Mouse (Mus musculus) heart, embryonic 16.5 days (tissue): ENCODE data around the gene Ak4. TPM values are rescaled to one million over a fixed set of nuclear protein-coding genes. Genes with fewer than 3 reads are reported as not detected.
"Not testable (repeated sequence)": the region's sequence is repeated elsewhere in the genome, so short reads cannot be mapped to it uniquely, and the experiment has no call there.

Source experiments
- ATAC-seq: fragments of 200-750 bp; cut with Nextera tagmentation; replicated peaks from 2 replicates; pipeline ENCODE4 v1.8.0; 2017; ENCODE audit warnings: moderate number of reproducible peaks; ENCODE audit not compliant: insufficient read depth, low FRiP score; ENCODE audit errors: extremely low read depth
- H3K27ac ChIP-seq: fragments of 300-500 bp; sonication (generic); 2 replicates; pipeline ENCODE4 v1.5.1; 2014; ENCODE audit warnings: mild to moderate bottlenecking, low read length, control low read depth, moderate library complexity
- H3K27me3 ChIP-seq: fragments of 300-500 bp; sonication (generic); 2 replicates; pipeline ENCODE4 v1.6.1; 2014; ENCODE audit warnings: low read length, mixed read lengths; ENCODE audit not compliant: control insufficient read depth, insufficient read depth
- H3K36me3 ChIP-seq: fragments of 300-500 bp; sonication (generic); 2 replicates; pipeline ENCODE4 v1.6.1; 2014; ENCODE audit not compliant: control insufficient read depth, insufficient read depth
- H3K4me1 ChIP-seq: fragments of 300-500 bp; sonication (generic); 2 replicates; pipeline ENCODE4 v1.6.1; 2014; ENCODE audit warnings: low read length, mixed read lengths; ENCODE audit not compliant: control insufficient read depth, insufficient read depth
- H3K4me2 ChIP-seq: fragments of 300-500 bp; sonication (generic); 2 replicates; pipeline ENCODE4 v1.6.1; 2014; ENCODE audit warnings: low read depth, mild to moderate bottlenecking, control low read depth, low read length
- H3K4me3 ChIP-seq: fragments of 300-500 bp; sonication (generic); 2 replicates; pipeline ENCODE4 v1.5.1; 2014; ENCODE audit warnings: mild to moderate bottlenecking, control low read depth, low read length
- H3K9ac ChIP-seq: fragments of 300-500 bp; sonication (generic); 2 replicates; pipeline ENCODE4 v1.6.1; 2014; ENCODE audit warnings: low read length, control low read depth
- H3K9me3 ChIP-seq: fragments of 300-500 bp; sonication (generic); replicated peaks from 2 replicates; pipeline ENCODE4 v1.6.1; 2016; ENCODE audit warnings: low read length; ENCODE audit not compliant: control insufficient read depth
- WGBS: fragments of 180-500 bp; shearing (Covaris S2); extraction: QIAGEN DNeasy Blood & Tissue Kit; methylation state at CpG from one replicate; pipeline ENCODE4 v1.1.7; 2014; 5-methylcytosine and 5-hydroxymethylcytosine counted together
- polyA plus RNA-seq: library from polyadenylated mRNA; unstranded; fragments of >200 nt; fragmentation: Nextera tagmentation; extraction: Ambion mirVana; gene quantifications from 2 replicates; pipeline ENCODE4 v1.2.1, GENCODE M21; 2015

Gene Ak4
- polyA plus RNA-seq, 1 experiment from 2014 or later, result 23.6 TPM

DNA sequence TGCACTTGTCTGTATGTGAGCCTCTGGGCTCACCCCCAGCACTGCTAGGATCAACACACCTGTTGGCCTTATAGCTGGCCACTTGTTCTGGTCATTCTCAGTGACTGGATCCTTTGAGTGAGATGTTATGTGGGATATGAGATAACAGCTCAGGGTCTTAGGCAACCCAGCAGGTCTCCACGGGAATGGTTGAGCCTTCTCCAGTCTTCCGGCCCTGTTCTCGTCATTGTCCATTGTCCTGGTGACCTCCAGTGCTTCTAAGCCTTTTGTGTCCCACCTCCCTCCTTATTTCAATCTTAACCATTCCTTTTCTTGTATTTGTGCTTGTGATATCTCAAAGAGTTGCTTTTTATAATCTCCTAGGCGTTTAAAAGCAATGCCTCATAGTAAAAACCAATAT lies 26.6 kb downstream of the Ak4 start:
- Histone ChIP-seq H3K9me3 (no peaks in the 10 kb centered on the region), H3K4me1 (peaks cover 28% of the 10 kb centered on the region), H3K27ac (no peak overlapping the region), H3K27me3 (no peaks in the 10 kb centered on the region), H3K4me3 (no peak overlapping the region), H3K36me3 (no peaks in the 10 kb centered on the region), H3K9ac (no peak overlapping the region), H3K4me2 (no peak overlapping the region)
- WGBS, result 84% methylated on average over 4 of the region's 4 CpGs
- no peak for ATAC-seq

DNA sequence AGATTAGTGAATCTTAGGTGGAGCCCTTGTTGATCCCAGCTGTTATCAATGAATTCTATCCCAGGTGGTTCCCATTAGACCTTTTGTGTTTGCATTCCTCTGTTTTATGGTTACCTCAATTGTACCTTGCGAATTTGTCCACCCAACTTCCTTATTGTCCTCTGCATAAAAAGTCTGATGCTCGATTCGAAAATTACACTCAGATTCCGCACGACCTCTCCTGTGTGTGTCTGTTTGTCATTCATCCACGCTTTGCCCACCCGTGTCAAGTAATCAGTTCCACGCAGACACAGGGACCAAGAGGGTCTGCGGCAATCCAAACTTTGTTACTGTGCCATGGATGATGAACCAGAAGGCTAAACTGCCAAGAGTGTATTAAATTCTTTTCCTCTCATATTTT lies 27.5 kb downstream of the Ak4 start:
- 95% methylated on average over 9 of the region's 9 CpGs for WGBS
- not testable (repeated sequence) for ATAC-seq, H3K9ac ChIP-seq, H3K27me3 ChIP-seq, H3K27ac ChIP-seq, H3K9me3 ChIP-seq, H3K36me3 ChIP-seq, H3K4me3 ChIP-seq, H3K4me2 ChIP-seq
- H3K4me1 ChIP-seq, result peaks cover 26% of the 10 kb centered on the region

DNA sequence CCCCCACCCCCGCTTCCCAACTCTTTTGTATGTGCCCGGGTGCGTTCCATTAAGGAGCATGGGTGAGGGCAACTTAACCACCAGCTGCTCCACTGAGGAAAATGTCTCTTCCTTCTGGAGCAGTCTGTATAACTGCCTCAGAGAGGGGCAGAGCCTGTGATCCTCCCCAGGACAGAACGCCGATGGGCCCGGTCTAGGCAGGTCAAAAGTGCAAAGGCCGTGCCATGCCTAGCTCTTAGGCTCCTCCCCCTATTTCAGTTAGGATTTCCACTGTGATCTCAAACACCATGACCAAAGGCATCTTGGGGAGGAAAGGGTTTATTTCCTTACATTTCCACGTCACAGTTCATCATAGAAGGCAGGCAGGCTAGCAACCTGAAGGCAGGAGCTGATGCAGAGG lies 29.6 kb downstream of the Ak4 start:
- peaks cover 21% of the 10 kb centered on the region for H3K4me1 ChIP-seq
- WGBS, result 92% methylated on average over 8 of the region's 8 CpGs

DNA sequence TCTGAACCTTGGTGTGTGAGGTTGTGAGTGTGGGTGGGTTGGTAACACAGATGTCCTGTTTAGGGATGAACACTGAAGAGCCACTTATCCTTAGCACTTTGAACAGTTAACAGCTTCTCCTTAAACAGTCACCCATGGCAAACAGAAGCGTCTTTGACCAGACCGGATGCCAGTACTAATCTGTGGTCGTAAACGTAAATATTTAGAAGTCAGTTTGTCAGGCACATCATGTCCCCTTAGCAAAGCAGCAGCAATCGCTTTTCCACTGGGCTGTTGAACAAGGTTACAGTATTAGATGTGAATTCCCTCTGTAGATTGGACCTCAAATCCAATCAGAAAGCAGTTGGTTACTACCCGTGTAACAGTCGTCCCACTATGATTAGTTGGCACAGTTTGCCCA lies 30.3 kb downstream of the Ak4 start:
- Histone ChIP-seq H3K4me1 (peaks cover 15% of the 10 kb centered on the region), H3K36me3 (no peaks in the 10 kb centered on the region), H3K9me3 (no peaks in the 10 kb centered on the region), H3K27me3 (no peaks in the 10 kb centered on the region), H3K9ac (no peak overlapping the region), H3K4me2 (no peak overlapping the region), H3K4me3 (no peak overlapping the region), H3K27ac (no peak overlapping the region)
- ATAC-seq, result no peak
- 67% methylated on average over 7 of the region's 7 CpGs for WGBS

More for the DNA sequence above, 29.6 kb downstream of the Ak4 start:
- Histone ChIP-seq H3K4me3 (no peak overlapping the region), H3K9me3 (no peaks in the 10 kb centered on the region), H3K27ac (no peak overlapping the region), H3K4me2 (no peak overlapping the region), H3K9ac (no peak overlapping the region), H3K27me3 (no peaks in the 10 kb centered on the region), H3K36me3 (no peaks in the 10 kb centered on the region)
- no peak for ATAC-seq

DNA sequence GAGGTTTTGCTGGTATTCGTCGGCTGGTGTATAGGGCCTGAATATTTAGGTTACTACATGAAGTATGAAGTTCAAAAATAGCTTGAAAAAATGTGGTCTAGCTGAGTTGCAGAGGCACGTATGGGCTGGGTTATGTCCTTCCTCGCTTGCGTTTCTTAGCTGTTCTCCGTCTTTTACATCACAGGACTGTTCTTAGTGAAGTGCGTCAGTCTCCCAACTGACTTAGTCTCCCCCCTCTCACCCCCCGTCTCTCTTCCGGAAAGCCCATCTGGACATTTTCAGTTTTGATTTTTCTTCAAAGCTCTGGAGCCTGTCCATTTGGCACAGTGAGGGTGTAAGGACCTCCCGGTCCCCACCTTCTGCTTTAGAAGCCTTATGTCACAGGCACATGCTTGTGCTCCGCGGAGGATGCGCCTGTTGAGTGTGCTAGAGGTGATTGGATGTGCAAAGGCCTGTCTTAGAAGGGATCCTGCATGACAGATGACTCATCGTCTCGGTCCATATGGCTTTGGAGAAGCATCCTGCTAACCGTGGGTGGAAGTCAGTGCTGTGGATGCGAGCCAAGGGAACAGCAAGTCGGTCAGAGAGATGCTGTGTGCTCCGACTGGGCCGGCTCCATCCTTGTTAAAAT lies 31.2 kb downstream of the Ak4 start:
- Histone ChIP-seq H3K27ac (no peak overlapping the region), H3K9ac (no peak overlapping the region), H3K4me3 (no peak overlapping the region), H3K36me3 (no peaks in the 10 kb centered on the region), H3K9me3 (no peaks in the 10 kb centered on the region), H3K27me3 (no peaks in the 10 kb centered on the region), H3K4me2 (no peak overlapping the region), H3K4me1 (peaks cover 7% of the 10 kb centered on the region)
- 71% methylated on average over 20 of the region's 20 CpGs for WGBS
- peak; percentile 41; the same call in 1 of the 2 replicates for ATAC-seq

DNA sequence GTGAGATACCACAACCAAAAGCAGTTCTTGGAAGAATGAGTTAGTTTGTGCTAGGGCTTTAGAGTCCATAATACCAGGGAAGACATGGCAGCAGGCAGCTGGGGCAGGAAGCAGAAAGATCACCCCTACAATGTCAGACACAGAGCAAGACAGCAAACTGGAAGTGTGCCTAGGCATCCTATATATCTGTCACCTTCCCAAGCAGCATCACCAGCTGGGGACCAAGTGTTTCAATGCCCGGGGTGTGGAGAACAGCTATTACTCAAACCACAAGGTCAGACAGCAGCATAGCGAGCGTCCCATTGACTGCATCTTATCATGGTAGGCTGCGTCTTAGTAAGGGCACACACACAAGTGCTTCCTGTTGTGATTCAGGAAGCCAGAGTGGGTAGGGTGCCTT lies 32.0 kb downstream of the Ak4 start:
- H3K9ac ChIP-seq, result no peak overlapping the region
- H3K4me2 ChIP-seq, result no peak overlapping the region
- H3K9me3 ChIP-seq, result no peaks in the 10 kb centered on the region
- WGBS, result 68% methylated on average over 4 of the region's 4 CpGs
- ATAC-seq, result no peak
- H3K36me3 ChIP-seq, result no peaks in the 10 kb centered on the region
- H3K4me1 ChIP-seq, result peaks cover 7% of the 10 kb centered on the region; the same call in 1 of the 2 replicates
- H3K27me3 ChIP-seq, result no peaks in the 10 kb centered on the region
- no peak overlapping the region for H3K4me3 ChIP-seq
- no peak overlapping the region for H3K27ac ChIP-seq

DNA sequence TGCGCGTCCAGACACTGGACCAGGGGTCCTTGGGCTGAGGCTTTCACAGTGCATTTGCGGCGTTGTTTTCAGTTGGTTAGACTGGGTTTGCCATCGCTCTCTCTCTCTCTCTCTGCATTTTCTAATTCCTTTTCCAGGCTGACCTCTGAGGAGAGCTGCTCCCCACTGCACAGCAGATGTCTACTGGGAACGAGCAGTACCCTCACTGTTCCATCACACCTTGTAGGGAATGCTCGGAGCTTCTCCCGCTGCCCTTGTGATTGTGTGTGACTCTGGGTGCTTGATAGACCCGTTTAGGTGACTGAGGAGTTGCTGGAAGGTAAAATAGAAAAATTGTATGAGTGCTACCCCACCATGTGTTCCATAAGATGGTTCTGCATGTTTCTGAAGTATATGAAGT lies 33.8 kb downstream of the Ak4 start:
- H3K9me3 ChIP-seq, result no peaks in the 10 kb centered on the region
- peaks cover 14% of the 10 kb centered on the region; the same call in 1 of the 2 replicates for H3K4me1 ChIP-seq
- 90% methylated on average over 9 of the region's 9 CpGs for WGBS
- no peaks in the 10 kb centered on the region for H3K36me3 ChIP-seq
- no peak overlapping the region for H3K27ac ChIP-seq
- ATAC-seq, result no peak
- no peaks in the 10 kb centered on the region for H3K27me3 ChIP-seq
- no peak overlapping the region for H3K4me3 ChIP-seq
- H3K9ac ChIP-seq, result no peak overlapping the region
- H3K4me2 ChIP-seq, result no peak overlapping the region

DNA sequence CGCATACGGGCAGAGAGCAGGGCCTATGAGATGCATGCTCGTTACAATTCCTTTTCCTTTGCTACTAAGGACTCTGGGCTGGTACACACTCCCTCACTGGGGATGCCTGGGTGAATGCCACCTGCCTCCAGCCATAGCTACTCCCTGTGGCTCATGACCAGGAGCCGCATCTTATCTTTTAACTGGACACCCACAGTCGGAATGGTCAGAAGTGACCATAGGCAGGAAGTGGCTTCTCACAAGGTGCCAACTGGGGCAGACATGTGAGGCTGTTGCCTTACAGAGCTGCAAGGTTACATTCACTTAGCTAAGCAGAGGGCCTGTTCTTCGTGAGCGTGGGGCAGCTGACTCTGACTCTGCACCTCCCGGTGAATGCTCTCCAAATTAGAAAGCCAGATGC lies 38.1 kb downstream of the Ak4 start:
- WGBS, result 82% methylated on average over 8 of the region's 8 CpGs
- Histone ChIP-seq H3K4me2 (no peak overlapping the region), H3K4me1 (peaks cover 11% of the 10 kb centered on the region; the same call in 1 of the 2 replicates), H3K27me3 (no peaks in the 10 kb centered on the region), H3K4me3 (no peak overlapping the region), H3K9me3 (no peaks in the 10 kb centered on the region), H3K36me3 (0 out of 2 replicates have a peak, but pooled peaks cover 2% of the 10 kb centered on the region), H3K9ac (no peak overlapping the region), H3K27ac (no peak overlapping the region)
- ATAC-seq, result no peak

DNA sequence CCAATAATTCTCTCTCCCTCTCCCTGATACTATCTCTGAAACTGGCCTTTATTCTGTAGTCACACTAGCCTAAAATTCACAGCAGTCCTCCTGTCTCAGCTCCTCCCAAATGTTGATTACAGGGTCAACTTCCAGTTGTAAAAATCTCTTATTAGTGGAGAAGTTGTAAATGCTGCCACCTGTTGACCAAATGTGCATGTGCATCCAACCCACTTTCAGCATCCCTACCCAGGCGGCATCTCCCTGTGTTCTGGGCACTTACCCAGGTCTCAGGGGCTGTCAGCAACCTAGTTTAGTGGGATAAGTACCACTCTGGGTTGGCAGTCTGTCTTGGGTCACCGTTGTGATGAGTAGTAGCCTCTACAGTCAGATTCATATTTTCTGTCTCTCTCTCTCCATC lies 39.3 kb downstream of the Ak4 start:
- WGBS, result 34% methylated on average over 2 of the region's 2 CpGs
- no peak for ATAC-seq
- Histone ChIP-seq H3K36me3 (0 out of 2 replicates have a peak, but pooled peaks cover 2% of the 10 kb centered on the region), H3K9me3 (no peaks in the 10 kb centered on the region), H3K27me3 (no peaks in the 10 kb centered on the region), H3K4me3 (no peak overlapping the region), H3K4me2 (no peak overlapping the region), H3K4me1 (peaks cover 11% of the 10 kb centered on the region; the same call in 1 of the 2 replicates), H3K27ac (no peak overlapping the region), H3K9ac (no peak overlapping the region)
